In genomic region chr13:21917992-21918391, GRCm38 (mm10) we compare ENCODE assay signal across 8 mouse cellular contexts. TPM values are rescaled to one million over a fixed set of nuclear protein-coding genes. Genes with fewer than 3 reads are reported as not detected.
DNase-seq lines count a peak whose midpoint lies in the region; ATAC-seq and TF ChIP-seq lines count a peak whose summit lies in the region.

No protein-coding gene starts in this region.

- no peak for TF ChIP-seq CTCF in spleen, adult 2 months (IDR thresholded peaks at IDR 0.05; ENCODE audit: extremely low read depth, insufficient read depth, insufficient read length, insufficient replicate concordance)

- no peak overlapping the region; the same call in 1 of the 2 replicates for H3K9ac ChIP-seq in forebrain, embryonic 14.5 days (ENCODE audit: low read length)
- 0 out of 2 replicates have a peak overlapping the region, but pooled peaks have one; percentile 40 for H3K9ac ChIP-seq in limb, embryonic 13.5 days
- H3K9ac ChIP-seq in stomach, embryonic 15.5 days, result no peak overlapping the region

- no peaks in the 10 kb centered on the region for H3K36me3 ChIP-seq in spleen, adult 2 months (ENCODE audit: control insufficient read depth, insufficient read depth, low read length)
- H3K36me3 ChIP-seq in forebrain, embryonic 14.5 days (ENCODE audit: control insufficient read depth, insufficient read depth, low read length), result no peaks in the 10 kb centered on the region
- no peaks in the 10 kb centered on the region for H3K36me3 ChIP-seq in limb, embryonic 13.5 days
- no peaks in the 10 kb centered on the region for H3K36me3 ChIP-seq in stomach, embryonic 15.5 days

- peaks cover 6% of the 10 kb centered on the region; the same call in 1 of the 2 replicates for H3K4me1 ChIP-seq in spleen, adult 2 months (ENCODE audit: control insufficient read depth, insufficient read depth, insufficient read length)
- H3K4me1 ChIP-seq in forebrain, embryonic 14.5 days (ENCODE audit: control insufficient read depth, insufficient read depth, low read length), result peaks cover 5% of the 10 kb centered on the region; the same call in 1 of the 2 replicates
- no peaks in the 10 kb centered on the region; the same call in 1 of the 2 replicates for H3K4me1 ChIP-seq in limb, embryonic 13.5 days
- H3K4me1 ChIP-seq in stomach, embryonic 15.5 days, result 0 out of 2 replicates have a peak, but pooled peaks cover 4% of the 10 kb centered on the region

- H3K27me3 ChIP-seq in spleen, adult 2 months (ENCODE audit: control insufficient read depth, insufficient read depth, low read length), result peaks cover 12% of the 10 kb centered on the region
- peaks cover 34% of the 10 kb centered on the region for H3K27me3 ChIP-seq in forebrain, embryonic 14.5 days (replicated peaks; ENCODE audit: control insufficient read depth, insufficient read depth, low read length)
- H3K27me3 ChIP-seq in limb, embryonic 13.5 days, result peaks cover 36% of the 10 kb centered on the region
- H3K27me3 ChIP-seq in stomach, embryonic 15.5 days (replicated peaks), result peaks cover 13% of the 10 kb centered on the region; the same call in 1 of the 2 replicates

- H3K27ac ChIP-seq in spleen, adult 2 months (ENCODE audit: insufficient read depth, low read length), result no peak overlapping the region
- no peak overlapping the region for H3K27ac ChIP-seq in forebrain, embryonic 14.5 days (ENCODE audit: low read depth, low read length)
- no peak overlapping the region for H3K27ac ChIP-seq in limb, embryonic 13.5 days
- H3K27ac ChIP-seq in stomach, embryonic 15.5 days, result no peak overlapping the region

- peak overlapping the region; percentile 59 for H3K4me2 ChIP-seq in forebrain, embryonic 14.5 days (ENCODE audit: low read length)
- H3K4me2 ChIP-seq in limb, embryonic 13.5 days (replicated peaks), result peak overlapping the region; percentile 66
- H3K4me2 ChIP-seq in stomach, embryonic 15.5 days, result peak overlapping the region; percentile 75

- TF ChIP-seq POLR2A in spleen, adult 2 months (IDR thresholded peaks at IDR 0.05; ENCODE audit: low read depth, low read length), result no peak

- no peak for ATAC-seq in forebrain, embryonic 14.5 days
- no peak for ATAC-seq in limb, embryonic 13.5 days (ENCODE audit: low FRiP score, low read depth)
- ATAC-seq in stomach, embryonic 15.5 days (ENCODE audit: insufficient read depth, low FRiP score, low read depth), result no peak
- no peak for ATAC-seq in inflammation-experienced regulatory T-cells, adult 6 months

- no peaks in the 10 kb centered on the region for H3K9me3 ChIP-seq in forebrain, embryonic 14.5 days (replicated peaks; ENCODE audit: control insufficient read depth, low read length)
- no peaks in the 10 kb centered on the region for H3K9me3 ChIP-seq in limb, embryonic 13.5 days
- H3K9me3 ChIP-seq in stomach, embryonic 15.5 days, result no peaks in the 10 kb centered on the region

- WGBS in spleen, adult 2 months, result 3% methylated on average over 16 of the region's 16 CpGs
- WGBS in forebrain, embryonic 14.5 days, result under 1% methylated on average over 16 of the region's 16 CpGs
- under 1% methylated on average over 16 of the region's 16 CpGs for WGBS in limb, embryonic 13.5 days
- 1% methylated on average over 16 of the region's 16 CpGs for WGBS in stomach, embryonic 15.5 days

- H3K4me3 ChIP-seq in spleen, adult 2 months (ENCODE audit: extremely low read depth, insufficient read depth, insufficient read length), result peak overlapping the region; percentile 16
- H3K4me3 ChIP-seq in forebrain, embryonic 14.5 days (ENCODE audit: low read depth, low read length), result peak overlapping the region; percentile 29
- H3K4me3 ChIP-seq in limb, embryonic 13.5 days, result peak overlapping the region; percentile 51
- peak overlapping the region; percentile 51 for H3K4me3 ChIP-seq in stomach, embryonic 15.5 days (replicated peaks)

- DNase-seq in spleen, adult 2 months (ENCODE audit: low read depth in 1 of 2, low spot score in 2 of 2), result no peak
- DNase-seq in spleen, postnatal 4 days (ENCODE audit: low spot score in 2 of 2), result no peak
- no peak for DNase-seq in forebrain, embryonic 14.5 days (ENCODE audit: low spot score)
- no peak for DNase-seq in frontal cortex, postnatal 36 days (ENCODE audit: low spot score in 2 of 2)
- DNase-seq in lung, postnatal 10 days, result no peak

RNA-seq across cellular contexts. Expression of gene Zfp184, which starts 26.9 kb away (rescaled TPM):
- polyA plus RNA-seq in spleen, adult 2 months (2012; rRNA removed), result 0.05 and 0.11 TPM in 2 replicates
- polyA plus RNA-seq in forebrain, embryonic 14.5 days (2014; fragmentation: Nextera tagmentation; extraction: Ambion mirVana), result 28.3 and 34.9 TPM in 2 replicates
- polyA plus RNA-seq in limb, embryonic 13.5 days (2015; fragmentation: Nextera tagmentation; extraction: Ambion mirVana), result 18.3 and 20.2 TPM in 2 replicates
- 7.8 and 8.5 TPM in 2 replicates for polyA plus RNA-seq in stomach, embryonic 15.5 days (2015; fragmentation: Nextera tagmentation; extraction: Ambion mirVana)
- polyA plus RNA-seq in inflammation-experienced regulatory T-cells, adult 6 months (2017; shearing (Covaris generic)), result not detected
